16 mouse cellular contexts compared by ENCODE assay signal in genomic region chr6:135636648-135637047, GRCm38 (mm10).
DNase-seq lines count a peak whose midpoint lies in the region; ATAC-seq and TF ChIP-seq lines count a peak whose summit lies in the region.
"Had no signal": no experiment of that assay in that cellular context is flagged by ENCODE, and none has a peak within 500 bp of the region (broad histone marks: within the 10 kb centered on the region; RNA-seq: fewer than 3 reads in every experiment).

No protein-coding gene starts in this region.

- WGBS in olfactory bulb, adult 2 months = 43% methylated on average over 8 of the region's 8 CpGs
- WGBS in liver, postnatal 0 days (ENCODE audit: insufficient replicate concordance) = 74% methylated on average over 8 of the region's 8 CpGs
- 72% methylated on average over 8 of the region's 8 CpGs for WGBS in midbrain, embryonic 15.5 days
- WGBS in kidney, embryonic 16.5 days = 60% methylated on average over 8 of the region's 8 CpGs

- H3K27ac ChIP-seq in olfactory bulb, adult 2 months (ENCODE audit: insufficient read depth, low read depth, low read length) = peak overlapping the region; percentile 55
- no peak overlapping the region for H3K27ac ChIP-seq in liver, postnatal 0 days (ENCODE audit: low read depth)
- H3K27ac ChIP-seq in midbrain, embryonic 15.5 days = no peak overlapping the region
- no peak overlapping the region for H3K27ac ChIP-seq in kidney, embryonic 16.5 days (ENCODE audit: low read length)
- H3K27ac ChIP-seq: gastrocnemius, adult 2 months; hindbrain, postnatal 0 days; limb, embryonic 13.5 days; neural tube, embryonic 15.5 days had no signal

- TF ChIP-seq CTCF in olfactory bulb, adult 2 months (IDR thresholded peaks at IDR 0.05; ENCODE audit: insufficient read depth, low read depth, low read length) = no peak
- no peak for TF ChIP-seq CTCF in liver, postnatal 0 days (IDR thresholded peaks at IDR 0.05; ENCODE audit: low read depth)

- no peak overlapping the region for H3K9ac ChIP-seq in liver, postnatal 0 days (replicated peaks)
- H3K9ac ChIP-seq in midbrain, embryonic 15.5 days = no peak overlapping the region
- no peak overlapping the region for H3K9ac ChIP-seq in kidney, embryonic 16.5 days (replicated peaks; ENCODE audit: low read length)
- H3K9ac ChIP-seq: limb, embryonic 13.5 days; neural tube, embryonic 15.5 days had no signal

- no peak for TF ChIP-seq EP300 in liver, postnatal 0 days (IDR thresholded peaks at IDR 0.05; ENCODE audit: low read depth)

- H3K4me2 ChIP-seq in liver, postnatal 0 days (ENCODE audit: low read depth, low read length) = no peak overlapping the region
- no peak overlapping the region for H3K4me2 ChIP-seq in midbrain, embryonic 15.5 days
- no peak overlapping the region for H3K4me2 ChIP-seq in kidney, embryonic 16.5 days (replicated peaks; ENCODE audit: low read depth, low read length)
- H3K4me2 ChIP-seq: limb, embryonic 13.5 days; neural tube, embryonic 15.5 days had no signal

- peaks cover 18% of the 10 kb centered on the region for H3K4me1 ChIP-seq in olfactory bulb, adult 2 months (ENCODE audit: control insufficient read depth, insufficient read depth, low read length)
- no peaks in the 10 kb centered on the region for H3K4me1 ChIP-seq in liver, postnatal 0 days (ENCODE audit: insufficient read depth)
- no peaks in the 10 kb centered on the region for H3K4me1 ChIP-seq in midbrain, embryonic 15.5 days
- H3K4me1 ChIP-seq in kidney, embryonic 16.5 days (ENCODE audit: insufficient read depth, low read length) = no peaks in the 10 kb centered on the region
- H3K4me1 ChIP-seq: neural tube, embryonic 15.5 days had no signal

- peak; percentile 96 for ATAC-seq in frontal cortex, adult (ENCODE audit: low TSS enrichment)
- ATAC-seq in liver, postnatal 0 days = no peak
- ATAC-seq in midbrain, embryonic 15.5 days (replicated peaks) = no peak
- no peak for ATAC-seq in kidney, embryonic 16.5 days (ENCODE audit: low FRiP score, low TSS enrichment)
- ATAC-seq: hindbrain, postnatal 0 days had no signal

- no peaks in the 10 kb centered on the region for H3K27me3 ChIP-seq in liver, postnatal 0 days (ENCODE audit: insufficient read depth, low read length)
- no peaks in the 10 kb centered on the region for H3K27me3 ChIP-seq in midbrain, embryonic 15.5 days (replicated peaks)
- H3K27me3 ChIP-seq in kidney, embryonic 16.5 days (ENCODE audit: insufficient read depth, low read length) = no peaks in the 10 kb centered on the region
- H3K27me3 ChIP-seq: limb, embryonic 13.5 days; neural tube, embryonic 15.5 days had no signal

- no peak overlapping the region for H3K4me3 ChIP-seq in olfactory bulb, adult 2 months (ENCODE audit: insufficient read depth, low read depth, low read length)
- no peak overlapping the region for H3K4me3 ChIP-seq in liver, postnatal 0 days (ENCODE audit: low read depth, low read length)
- H3K4me3 ChIP-seq in midbrain, embryonic 15.5 days = no peak overlapping the region
- H3K4me3 ChIP-seq in kidney, embryonic 16.5 days (ENCODE audit: low read length) = no peak overlapping the region
- H3K4me3 ChIP-seq: gastrocnemius, adult 2 months; limb, embryonic 13.5 days; neural tube, embryonic 15.5 days had no signal

- TF ChIP-seq POLR2A in olfactory bulb, adult 2 months (IDR thresholded peaks at IDR 0.05; ENCODE audit: insufficient read depth, low read depth, low read length) = no peak

- no peaks in the 10 kb centered on the region for H3K36me3 ChIP-seq in liver, postnatal 0 days (replicated peaks; ENCODE audit: insufficient read depth, low read length)
- H3K36me3 ChIP-seq in midbrain, embryonic 15.5 days (replicated peaks) = no peaks in the 10 kb centered on the region
- no peaks in the 10 kb centered on the region for H3K36me3 ChIP-seq in kidney, embryonic 16.5 days (ENCODE audit: insufficient read depth, low read length)
- H3K36me3 ChIP-seq: G1E; limb, embryonic 13.5 days; neural tube, embryonic 15.5 days had no signal

- peak; percentile 90 to 91 for DNase-seq in frontal cortex, postnatal 36 days (ENCODE audit: low spot score in 2 of 2)
- peak; percentile 82 to 87 for DNase-seq in layer of hippocampus, postnatal 36 days
- DNase-seq in liver, postnatal 0 days = no peak
- no peak for DNase-seq in MN1 (ENCODE audit: low spot score)
- DNase-seq: cerebellum, adult 18-20 months; gastrocnemius, adult 2 months; lung, adult 18-20 months; thymus, postnatal 14 days had no signal

- H3K9me3 ChIP-seq in liver, postnatal 0 days (ENCODE audit: low read length) = no peaks in the 10 kb centered on the region
- no peaks in the 10 kb centered on the region for H3K9me3 ChIP-seq in midbrain, embryonic 15.5 days
- H3K9me3 ChIP-seq in kidney, embryonic 16.5 days (ENCODE audit: low read length) = no peaks in the 10 kb centered on the region
- H3K9me3 ChIP-seq: limb, embryonic 13.5 days; neural tube, embryonic 15.5 days had no signal

Comparison
In these comparisons a context has a peak if more than half of its experiments do, and no peak if none do; other contexts are left out.
1. DNase-seq: peak in frontal cortex, postnatal 36 days (2 of 2) and layer of hippocampus, postnatal 36 days (2 of 2); none in liver, postnatal 0 days (single experiment) and MN1 (single experiment).